Mouse (Mus musculus) kidney, adult 2 months (tissue): Measurements from ENCODE around the gene Ccdc171. TPM values are rescaled to one million over a fixed set of nuclear protein-coding genes. Genes with fewer than 3 reads are reported as not detected.
"Not testable (repeated sequence)": the region's sequence is repeated elsewhere in the genome, so short reads cannot be mapped to it uniquely, and the experiment has no call there.

Experiments used
- DNase-seq: peaks from one replicate; pipeline ENCODE4 v3.0.0; 2021
- H3K27ac ChIP-seq: fragments of 200-500 bp; 2 replicates; pipeline ENCODE4 v1.5.1; 2012; ENCODE audit warnings: low read depth, low read length, control low read depth, inconsistent platforms; ENCODE audit not compliant: insufficient read depth
- H3K27me3 ChIP-seq: fragments of 200-500 bp; replicated peaks from 2 replicates; pipeline ENCODE4 v1.6.1; 2012; ENCODE audit warnings: mild to moderate bottlenecking, moderate library complexity, low read length, inconsistent platforms; ENCODE audit not compliant: control insufficient read depth, insufficient read depth
- H3K36me3 ChIP-seq: fragments of 200-500 bp; 2 replicates; pipeline ENCODE4 v1.6.1; 2012; ENCODE audit warnings: mild to moderate bottlenecking, moderate library complexity, low read length, inconsistent platforms; ENCODE audit not compliant: control insufficient read depth, insufficient read depth
- H3K4me1 ChIP-seq: fragments of 200-500 bp; 2 replicates; pipeline ENCODE4 v1.6.1; 2011; ENCODE audit warnings: low read length; ENCODE audit not compliant: control insufficient read depth, insufficient read depth
- H3K4me3 ChIP-seq: fragments of 200-500 bp; 2 replicates; pipeline ENCODE4 v1.5.1; 2011; ENCODE audit warnings: mild to moderate bottlenecking, low read depth, low read length, control low read depth; ENCODE audit not compliant: insufficient read depth
- CTCF ChIP-seq: fragments of 200-500 bp; conservative IDR thresholded peaks from 2 replicates; pipeline ENCODE4 v1.5.1; 2011; ENCODE audit warnings: low read depth, mild to moderate bottlenecking, control low read depth, low read length, moderate library complexity, mixed read lengths; ENCODE audit not compliant: insufficient read depth, insufficient read length
- POLR2A ChIP-seq: fragments of 200-500 bp; IDR thresholded peaks from one replicate; pipeline ENCODE4 v1.6.1; 2011; ENCODE audit warnings: low read depth, low read length, control low read depth
- WGBS: fragments of 180-500 bp; shearing (Covaris S2); methylation state at CpG from one replicate; pipeline ENCODE4 v1.1.7; 2018; 5-methylcytosine and 5-hydroxymethylcytosine counted together
- polyA plus RNA-seq: library from polyadenylated mRNA; depleted of rRNA; stranded (reverse); fragments of >200 nt; gene quantifications from 2 replicates; pipeline ENCODE4 v1.2.3, GENCODE M21; 2012

The Ccdc171 gene
- polyA plus RNA-seq, 1 experiment = 0.72 TPM

- no peaks in the 10 kb centered on the region for H3K27me3 ChIP-seq
- peaks cover 3% of the 10 kb centered on the region; the same call in 1 of the 2 replicates for H3K4me1 ChIP-seq
- no peak for DNase-seq
- under 1% methylated on average over 18 of the region's 18 CpGs for WGBS
- peak overlapping the region; percentile 27 for H3K27ac ChIP-seq
- H3K36me3 ChIP-seq = no peaks in the 10 kb centered on the region
- TF ChIP-seq CTCF = no peak
- no peak for TF ChIP-seq POLR2A
- peak overlapping the region; percentile 66 for H3K4me3 ChIP-seq
Observed at GRCm38 (mm10) chr4:83525690-83526055, 328 bp downstream of the Ccdc171 start.

- peak; percentile 28 for DNase-seq
- Histone ChIP-seq H3K36me3 (no peaks in the 10 kb centered on the region), H3K4me3 (peak overlapping the region; percentile 13), H3K27me3 (no peaks in the 10 kb centered on the region), H3K27ac (no peak overlapping the region), H3K4me1 (peaks cover 3% of the 10 kb centered on the region; the same call in 1 of the 2 replicates)
- TF ChIP-seq CTCF (no peak), POLR2A (no peak)
- WGBS = 13% methylated on average over 13 of the region's 13 CpGs
Observed at GRCm38 (mm10) chr4:83526270-83526987, 1.1 kb downstream of the Ccdc171 start.

- no peaks in the 10 kb centered on the region for H3K27me3 ChIP-seq
- TF ChIP-seq CTCF (no peak), POLR2A (no peak)
- H3K36me3 ChIP-seq = no peaks in the 10 kb centered on the region
- H3K27ac ChIP-seq = no peak overlapping the region
- WGBS = 67% methylated on average over 6 of the region's 6 CpGs
- H3K4me1 ChIP-seq = peaks cover 3% of the 10 kb centered on the region; the same call in 1 of the 2 replicates
- no peak for DNase-seq
- no peak overlapping the region for H3K4me3 ChIP-seq
Observed at GRCm38 (mm10) chr4:83526988-83527334, 1.6 kb downstream of the Ccdc171 start.

GRCm38 (mm10) chr4:83527921-83528320, 2.6 kb downstream of the Ccdc171 start:
- no peak overlapping the region for H3K27ac ChIP-seq
- no peak overlapping the region for H3K4me3 ChIP-seq
- TF ChIP-seq CTCF (0 out of 2 replicates have a peak, but pooled peaks have one; percentile 13), POLR2A (no peak)
- H3K4me1 ChIP-seq = peaks cover 3% of the 10 kb centered on the region; the same call in 1 of the 2 replicates
- H3K27me3 ChIP-seq = no peaks in the 10 kb centered on the region
- peak; percentile 46 for DNase-seq
- H3K36me3 ChIP-seq = no peaks in the 10 kb centered on the region

GRCm38 (mm10) chr4:83530060-83530459, 4.7 kb downstream of the Ccdc171 start:
- 88% methylated on average over 4 of the region's 4 CpGs for WGBS
- not testable (repeated sequence) for H3K4me1 ChIP-seq, H3K27ac ChIP-seq, H3K36me3 ChIP-seq, H3K27me3 ChIP-seq, H3K4me3 ChIP-seq, DNase-seq

GRCm38 (mm10) chr4:83533168-83533911, 8.0 kb downstream of the Ccdc171 start:
- Histone ChIP-seq H3K27me3 (no peaks in the 10 kb centered on the region), H3K4me1 (no peaks in the 10 kb centered on the region), H3K4me3 (no peak overlapping the region), H3K36me3 (no peaks in the 10 kb centered on the region), H3K27ac (no peak overlapping the region)
- no peak for TF ChIP-seq CTCF
- TF ChIP-seq POLR2A = no peak
- 75% methylated on average over 9 of the region's 9 CpGs for WGBS
- no peak for DNase-seq

GRCm38 (mm10) chr4:83534024-83534423, 8.7 kb downstream of the Ccdc171 start:
- DNase-seq = no peak

More at GRCm38 (mm10) chr4:83534024-83534423, 8.7 kb downstream of the Ccdc171 start:
- H3K27me3 ChIP-seq = no peaks in the 10 kb centered on the region
- WGBS = 76% methylated on average over 7 of the region's 7 CpGs
- no peak overlapping the region for H3K4me3 ChIP-seq
- H3K4me1 ChIP-seq = no peaks in the 10 kb centered on the region
- no peaks in the 10 kb centered on the region for H3K36me3 ChIP-seq
- TF ChIP-seq CTCF = no peak
- no peak for TF ChIP-seq POLR2A
- no peak overlapping the region for H3K27ac ChIP-seq
